Mouse (Mus musculus) erythroblast, adult 5-6 weeks (primary cell): ENCODE measurements around the gene Xirp1. TPM values are rescaled to one million over a fixed set of nuclear protein-coding genes. Genes with fewer than 3 reads are reported as not detected.

Experiments
- ATAC-seq: replicated peaks from 2 replicates; pipeline ENCODE4 v1.8.0; 2016; ENCODE audit warnings: moderate number of reproducible peaks, mild to moderate bottlenecking, moderate TSS enrichment, inconsistent platforms; ENCODE audit not compliant: poor library complexity, low FRiP score, severe bottlenecking
- total RNA-seq, 2 experiments: library from RNA; stranded (forward) in 1 of 2; stranded (reverse) in 1 of 2; fragments of 150-400 nt in 1 of 2; fragments of 200-764, 138-1000 nt in 1 of 2; gene quantifications; 2 replicates each; pipeline versions ENCODE4 v1.2.3 to v1.2.4; 2015 to 2017; ENCODE audit warnings: low replicate concordance in 2 of 2

Gene Xirp1
- total RNA-seq (2015; ENCODE audit: low replicate concordance) (not detected in 2 replicates), total RNA-seq (2017; ENCODE audit: low replicate concordance) (not detected in 2 replicates)

- ATAC-seq: no peak
Measured at GRCm38 (mm10) chr9:120023086-120023811, at the start of gene Xirp1. TSS of gene Xirp1 (minus strand) at chr9:120023598.

GRCm38 (mm10) chr9:120073169-120073568 is 49.8 kb upstream of the Xirp1 start:
- peak; percentile 79 for ATAC-seq

GRCm38 (mm10) chr9:120071251-120071650 is 47.9 kb upstream of the Xirp1 start:
- no peak for ATAC-seq

GRCm38 (mm10) chr9:120069779-120070178 is 46.4 kb upstream of the Xirp1 start, which contains the start of gene Cx3cr1:
TSS of gene Cx3cr1 (minus strand) at chr9:120069879.
- no peak for ATAC-seq

- ATAC-seq: no peak
Measured at GRCm38 (mm10) chr9:120068047-120068446, 44.6 kb upstream of the Xirp1 start.

GRCm38 (mm10) chr9:120067609-120068008 is 44.2 kb upstream of the Xirp1 start:
- ATAC-seq: no peak

GRCm38 (mm10) chr9:120064317-120064716 is 40.9 kb upstream of the Xirp1 start:
- no peak for ATAC-seq

- no peak for ATAC-seq
Measured at GRCm38 (mm10) chr9:120058730-120059129, 35.3 kb upstream of the Xirp1 start.

GRCm38 (mm10) chr9:120056201-120056600 is 32.8 kb upstream of the Xirp1 start:
- ATAC-seq: no peak

- ATAC-seq: no peak
Measured at GRCm38 (mm10) chr9:120054545-120055277, 31.3 kb upstream of the Xirp1 start.

GRCm38 (mm10) chr9:120049407-120049806 is 26.0 kb upstream of the Xirp1 start:
- no peak for ATAC-seq

- no peak for ATAC-seq
Measured at GRCm38 (mm10) chr9:120048495-120048894, 25.1 kb upstream of the Xirp1 start.

- no peak for ATAC-seq
Measured at GRCm38 (mm10) chr9:120043115-120043514, 19.7 kb upstream of the Xirp1 start.

- ATAC-seq: no peak
Measured at GRCm38 (mm10) chr9:120037414-120037813, 14.0 kb upstream of the Xirp1 start.

- no peak for ATAC-seq
Measured at GRCm38 (mm10) chr9:120034375-120034774, 11.0 kb upstream of the Xirp1 start.

- no peak for ATAC-seq
Measured at GRCm38 (mm10) chr9:120032710-120033109, 9.3 kb upstream of the Xirp1 start.

- ATAC-seq: no peak
Measured at GRCm38 (mm10) chr9:120030421-120030820, 7.0 kb upstream of the Xirp1 start.

- no peak for ATAC-seq
Measured at GRCm38 (mm10) chr9:120029880-120030279, 6.5 kb upstream of the Xirp1 start.

- peak; percentile 67 for ATAC-seq
Measured at GRCm38 (mm10) chr9:120027401-120028151, 4.2 kb upstream of the Xirp1 start.

GRCm38 (mm10) chr9:120024625-120025024 is 1.2 kb upstream of the Xirp1 start:
- ATAC-seq: no peak
